Mouse (Mus musculus) midbrain, embryonic 11.5 days (tissue): ENCODE measurements at regions not wholly inside any gene's neighbourhood (a gene's known extent, or its start where the extent isn't known, plus 50 kb on each side); places are given as distances from the start of the nearest gene placed in this dataset.

ENCODE experiments used
- ATAC-seq: fragments of 200-750 bp; cut with Nextera tagmentation; 2 replicates; pipeline ENCODE4 v1.8.0; 2017; ENCODE audit warnings: moderate TSS enrichment, moderate library complexity; ENCODE audit not compliant: low FRiP score
- DNase-seq: peaks from one replicate; pipeline ENCODE4 v3.0.0; 2015; ENCODE audit warnings: low spot score; ENCODE audit errors: missing footprints
- H3K27ac ChIP-seq: fragments of 300-500 bp; sonication (generic); 2 replicates; pipeline ENCODE4 v1.5.1; 2014; ENCODE audit warnings: low read depth, low read length
- H3K27me3 ChIP-seq: fragments of 300-500 bp; sonication (generic); 2 replicates; pipeline ENCODE4 v1.6.1; 2014; ENCODE audit warnings: mild to moderate bottlenecking, low read length, moderate library complexity, mixed read lengths; ENCODE audit not compliant: control insufficient read depth, insufficient read depth
- H3K36me3 ChIP-seq: fragments of 300-500 bp; sonication (generic); 2 replicates; pipeline ENCODE4 v1.6.1; 2014; ENCODE audit warnings: mild to moderate bottlenecking, low read length, moderate library complexity, mixed read lengths; ENCODE audit not compliant: control insufficient read depth, insufficient read depth
- H3K4me1 ChIP-seq: fragments of 300-500 bp; sonication (generic); 2 replicates; pipeline ENCODE4 v1.6.1; 2014; ENCODE audit warnings: low read length; ENCODE audit not compliant: control insufficient read depth, insufficient read depth
- H3K4me2 ChIP-seq: fragments of 300-500 bp; sonication (generic); 2 replicates; pipeline ENCODE4 v1.6.1; 2014; ENCODE audit warnings: mild to moderate bottlenecking, moderate library complexity
- H3K4me3 ChIP-seq: fragments of 300-500 bp; sonication (generic); 2 replicates; pipeline ENCODE4 v1.5.1; 2014; ENCODE audit warnings: low read depth, low read length
- H3K9ac ChIP-seq: fragments of 300-500 bp; sonication (generic); 2 replicates; pipeline ENCODE4 v1.6.1; 2014; ENCODE audit warnings: low read length
- H3K9me3 ChIP-seq: fragments of 300-500 bp; sonication (generic); 2 replicates; pipeline ENCODE4 v1.6.1; 2016; ENCODE audit warnings: low read length; ENCODE audit not compliant: control insufficient read depth
- WGBS: fragments of 180-500 bp; shearing (Covaris S2); extraction: QIAGEN DNeasy Blood & Tissue Kit; methylation state at CpG from one replicate; pipeline ENCODE4 v1.1.7; 2014; 5-methylcytosine and 5-hydroxymethylcytosine counted together

DNA sequence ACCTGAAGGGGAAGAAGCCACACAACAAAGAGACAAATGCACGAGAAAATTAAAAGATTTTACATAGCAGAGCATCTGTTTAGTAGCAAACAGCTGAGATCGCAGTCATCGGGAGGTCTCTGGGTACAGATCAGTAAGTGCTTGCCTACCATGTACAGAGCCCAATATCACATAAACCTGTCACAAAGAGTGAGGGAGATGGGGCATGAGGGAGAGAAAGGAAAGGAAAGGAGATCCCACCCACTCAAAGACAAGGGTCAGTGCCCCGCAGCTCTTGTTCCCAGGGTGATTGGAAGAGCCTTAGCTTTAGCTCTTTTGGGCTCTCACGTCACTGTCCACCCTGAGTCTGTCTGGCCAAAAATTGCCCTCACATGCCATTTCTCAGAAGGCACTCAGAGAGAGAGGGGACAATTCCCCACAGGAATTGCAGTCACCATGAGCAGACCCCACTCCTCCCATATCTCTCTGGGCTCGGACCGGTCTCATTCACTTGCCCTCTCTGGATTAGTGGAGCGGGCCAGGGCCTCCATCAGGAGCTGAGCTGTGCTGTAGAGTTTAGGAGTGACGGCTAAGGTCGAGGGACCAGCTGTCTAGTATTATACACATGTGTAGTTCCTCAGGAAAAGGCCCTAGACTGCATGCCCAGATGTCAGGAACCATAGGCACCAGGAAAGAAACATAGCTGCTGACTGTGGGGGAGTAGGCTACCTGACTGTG is 99.6 kb downstream of the Inhbb start:
- DNase-seq = peak; percentile 44
- Histone ChIP-seq H3K9me3 (no peaks in the 10 kb centered on the region), H3K9ac (no peak overlapping the region), H3K36me3 (no peaks in the 10 kb centered on the region), H3K4me3 (no peak overlapping the region), H3K4me2 (no peak overlapping the region), H3K4me1 (no peaks in the 10 kb centered on the region), H3K27me3 (peaks cover 2% of the 10 kb centered on the region; the same call in 1 of the 2 replicates), H3K27ac (no peak overlapping the region)
- WGBS = 73% methylated on average over 10 of the region's 10 CpGs
- no peak for ATAC-seq

DNA sequence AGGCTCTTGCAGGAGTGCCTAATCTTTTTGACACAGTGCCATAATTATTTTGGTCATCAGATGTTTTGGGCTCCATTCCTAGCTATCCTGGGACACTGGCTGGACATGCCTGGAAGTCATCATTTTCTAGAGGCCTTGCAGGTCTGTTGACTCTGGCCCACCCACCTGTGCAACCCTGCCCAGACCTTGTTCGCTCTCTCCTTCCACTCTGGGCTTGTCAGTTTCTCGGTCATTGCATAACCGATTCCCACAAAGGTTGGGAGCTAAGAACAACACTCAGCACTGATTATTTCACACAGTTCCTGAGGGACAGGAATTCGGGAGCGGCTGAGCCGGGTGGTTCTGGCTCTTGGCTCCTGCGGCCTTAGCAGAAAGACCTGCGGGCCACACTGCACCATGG is 100.2 kb downstream of the Inhbb start:
- H3K9me3 ChIP-seq = no peaks in the 10 kb centered on the region
- peaks cover 2% of the 10 kb centered on the region; the same call in 1 of the 2 replicates for H3K27me3 ChIP-seq
- H3K27ac ChIP-seq = no peak overlapping the region
- ATAC-seq (no peak), DNase-seq (no peak)
- H3K9ac ChIP-seq = no peak overlapping the region
- H3K4me3 ChIP-seq = no peak overlapping the region
- no peak overlapping the region for H3K4me2 ChIP-seq
- 93% methylated on average over 8 of the region's 8 CpGs for WGBS
- no peaks in the 10 kb centered on the region for H3K4me1 ChIP-seq
- H3K36me3 ChIP-seq = no peaks in the 10 kb centered on the region

DNA sequence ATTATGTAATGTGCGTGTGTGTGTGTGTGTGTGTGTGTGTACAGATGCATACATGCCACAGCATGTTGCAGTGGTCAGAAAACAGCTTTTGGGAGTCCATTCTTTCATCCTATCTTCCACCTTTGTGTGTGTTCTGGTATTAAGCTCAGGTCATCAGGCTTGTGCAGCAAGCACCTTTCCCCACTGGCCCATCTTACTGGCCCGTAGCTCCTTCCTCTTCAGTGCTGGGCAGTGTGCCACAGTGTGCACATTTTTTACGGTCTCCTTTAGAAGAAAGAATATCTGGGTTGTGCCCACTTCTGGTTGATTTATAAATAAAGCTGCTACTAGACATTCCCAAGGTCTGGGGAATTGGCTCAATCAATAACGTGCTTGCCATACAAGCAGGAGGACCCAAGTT is 105.0 kb downstream of the Inhbb start:
- no peaks in the 10 kb centered on the region for H3K36me3 ChIP-seq
- H3K4me2 ChIP-seq = no peak overlapping the region
- H3K4me3 ChIP-seq = no peak overlapping the region
- H3K9me3 ChIP-seq = no peaks in the 10 kb centered on the region
- 92% methylated on average over 4 of the region's 4 CpGs for WGBS
- no peaks in the 10 kb centered on the region for H3K4me1 ChIP-seq
- ATAC-seq (no peak), DNase-seq (no peak)
- no peaks in the 10 kb centered on the region; the same call in 1 of the 2 replicates for H3K27me3 ChIP-seq
- H3K9ac ChIP-seq = no peak overlapping the region
- H3K27ac ChIP-seq = no peak overlapping the region

DNA sequence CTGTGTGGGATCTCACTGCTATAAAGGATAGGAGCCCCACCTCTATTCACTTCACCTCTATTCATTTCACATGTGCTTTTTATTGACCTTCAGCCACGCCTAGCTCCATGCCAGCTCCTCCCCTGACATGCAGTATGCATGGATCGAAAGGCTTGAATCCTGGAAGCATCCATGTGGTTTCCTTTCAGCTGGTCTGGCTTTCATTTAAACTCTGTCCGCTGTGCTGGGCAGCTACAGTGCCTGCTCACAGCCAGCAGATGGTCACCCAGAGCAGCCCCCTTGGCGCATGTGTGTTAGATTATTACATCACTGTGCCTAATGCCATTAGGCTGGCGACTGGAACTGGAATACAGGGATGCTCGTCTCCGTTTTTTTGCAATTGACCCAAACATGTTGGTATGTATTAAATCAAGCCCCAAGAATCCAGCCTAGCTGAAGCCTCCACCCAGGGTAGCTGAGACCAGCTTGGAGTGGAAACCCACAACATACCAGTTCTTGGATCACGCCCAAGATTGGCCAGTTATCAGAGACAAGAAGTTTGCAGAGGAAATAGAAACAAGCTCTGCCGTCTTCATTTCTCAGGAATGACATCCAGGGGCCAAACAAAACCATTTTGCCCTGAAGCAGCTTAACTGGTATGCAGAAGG is 113.2 kb downstream of the Inhbb start:
- Histone ChIP-seq H3K4me1 (peaks cover 25% of the 10 kb centered on the region), H3K36me3 (no peaks in the 10 kb centered on the region), H3K4me3 (no peak overlapping the region), H3K9me3 (no peaks in the 10 kb centered on the region), H3K27ac (no peak overlapping the region), H3K27me3 (peaks cover 29% of the 10 kb centered on the region), H3K9ac (no peak overlapping the region), H3K4me2 (no peak overlapping the region)
- 71% methylated on average over 9 of the region's 9 CpGs for WGBS
- ATAC-seq = no peak
- DNase-seq = peak; percentile 81

DNA sequence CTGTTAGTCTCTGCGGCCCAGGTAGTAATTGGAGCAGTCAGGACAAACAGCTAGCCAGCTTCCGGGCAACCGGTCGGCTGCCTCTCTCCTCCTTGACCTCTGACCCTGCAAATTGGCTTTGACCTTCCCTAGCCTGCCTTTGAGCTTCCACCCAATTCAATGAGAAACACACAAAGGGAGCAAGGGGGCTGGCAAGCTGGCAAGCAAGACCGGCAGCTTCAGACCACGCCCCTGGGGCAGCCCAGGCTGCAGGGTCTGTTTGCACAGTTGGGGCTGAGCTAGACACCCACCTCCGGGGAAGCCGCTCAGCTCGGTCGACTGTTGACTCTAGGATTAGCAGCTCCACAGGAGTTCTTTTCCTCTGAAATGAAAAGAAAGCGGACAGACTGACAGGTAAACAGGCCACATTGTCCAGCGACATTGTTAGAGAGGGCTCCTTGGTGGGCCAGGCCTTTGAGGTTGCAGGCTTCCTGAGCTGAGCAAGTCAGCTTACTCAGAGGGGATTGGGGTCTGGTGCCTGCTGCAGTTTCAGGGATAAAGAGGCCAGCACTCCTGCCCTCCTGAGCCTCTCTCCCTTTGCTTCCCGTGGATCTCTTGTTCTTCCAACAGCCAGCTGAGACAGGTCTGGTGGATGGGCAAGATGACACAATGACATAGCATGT is 116.6 kb downstream of the Inhbb start:
- Histone ChIP-seq H3K4me1 (peaks cover 25% of the 10 kb centered on the region), H3K36me3 (no peaks in the 10 kb centered on the region), H3K4me2 (no peak overlapping the region), H3K9ac (no peak overlapping the region), H3K4me3 (no peak overlapping the region), H3K27ac (peak overlapping the region; percentile 32; the same call in 1 of the 2 replicates), H3K9me3 (no peaks in the 10 kb centered on the region), H3K27me3 (peaks cover 52% of the 10 kb centered on the region)
- DNase-seq (peak; percentile 95), ATAC-seq (peak; percentile 94)
- 2% methylated on average over 13 of the region's 13 CpGs for WGBS

DNA sequence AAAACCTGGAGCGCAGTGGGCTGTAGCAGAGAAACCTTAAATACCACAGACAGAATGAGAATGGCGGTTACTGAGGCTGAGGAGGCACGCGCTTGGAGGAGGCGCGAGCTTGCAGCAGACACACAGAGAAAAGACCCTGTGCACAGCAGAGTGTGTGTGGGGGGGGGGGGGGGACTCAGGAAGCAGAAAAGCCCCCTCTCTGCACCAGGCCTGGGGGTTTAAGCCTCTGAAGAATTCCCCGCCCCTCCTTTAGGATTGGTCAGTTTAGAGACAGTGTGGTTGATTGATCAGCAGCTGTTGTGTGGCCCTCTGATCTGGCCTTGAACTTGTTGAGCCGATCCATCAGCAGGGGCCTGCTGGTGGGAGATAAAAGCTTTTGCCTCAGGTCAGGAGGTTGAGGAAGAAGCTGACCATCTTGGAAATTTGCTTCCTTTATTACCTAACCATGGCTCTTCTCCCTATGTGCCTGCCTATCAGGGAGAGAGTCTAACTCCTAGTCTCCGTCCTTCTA is 117.5 kb downstream of the Inhbb start:
- Histone ChIP-seq H3K27ac (no peak overlapping the region), H3K9ac (no peak overlapping the region), H3K27me3 (peaks cover 59% of the 10 kb centered on the region), H3K4me3 (no peak overlapping the region), H3K9me3 (no peaks in the 10 kb centered on the region), H3K36me3 (no peaks in the 10 kb centered on the region), H3K4me1 (peaks cover 25% of the 10 kb centered on the region), H3K4me2 (no peak overlapping the region)
- ATAC-seq (peak; percentile 49), DNase-seq (peak; percentile 86)
- WGBS = 19% methylated on average over 9 of the region's 9 CpGs

DNA sequence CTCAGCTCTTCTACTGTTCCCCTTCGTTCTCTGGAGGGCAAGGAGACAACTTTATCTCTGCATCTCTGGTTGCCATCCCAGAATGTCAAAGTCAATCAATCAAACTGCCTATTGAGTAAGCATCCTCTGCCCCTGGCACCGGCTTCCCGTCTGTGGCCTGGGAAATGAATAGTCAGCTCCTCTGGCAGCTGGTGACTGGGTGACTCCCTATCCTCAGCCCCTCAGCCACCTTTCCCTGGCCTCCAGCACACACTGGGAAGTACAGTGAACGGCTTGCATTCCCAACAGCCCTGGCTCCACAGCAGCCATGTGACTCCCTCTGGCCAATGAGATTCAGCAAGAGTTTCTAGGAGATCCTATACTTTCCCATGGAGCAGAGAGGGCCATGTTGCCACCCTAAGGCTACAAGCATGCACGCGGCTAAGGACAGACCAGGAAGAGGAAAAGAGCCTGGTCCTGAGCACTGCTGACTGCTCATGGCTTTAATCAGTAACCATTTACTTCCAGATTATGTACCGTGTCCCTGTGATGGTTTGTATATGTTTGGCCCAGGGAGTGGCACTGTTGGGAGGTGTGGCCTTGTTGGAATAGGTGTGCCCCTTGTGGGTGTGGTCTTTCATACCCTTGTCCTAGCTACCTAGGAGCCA is 119.6 kb downstream of the Inhbb start:
- Histone ChIP-seq H3K27me3 (peaks cover 49% of the 10 kb centered on the region), H3K27ac (no peak overlapping the region), H3K4me2 (no peak overlapping the region), H3K4me1 (peaks cover 25% of the 10 kb centered on the region), H3K9me3 (no peaks in the 10 kb centered on the region), H3K4me3 (no peak overlapping the region), H3K36me3 (no peaks in the 10 kb centered on the region), H3K9ac (no peak overlapping the region)
- DNase-seq (peak; percentile 82), ATAC-seq (no peak)
- WGBS = 79% methylated on average over 7 of the region's 7 CpGs

DNA sequence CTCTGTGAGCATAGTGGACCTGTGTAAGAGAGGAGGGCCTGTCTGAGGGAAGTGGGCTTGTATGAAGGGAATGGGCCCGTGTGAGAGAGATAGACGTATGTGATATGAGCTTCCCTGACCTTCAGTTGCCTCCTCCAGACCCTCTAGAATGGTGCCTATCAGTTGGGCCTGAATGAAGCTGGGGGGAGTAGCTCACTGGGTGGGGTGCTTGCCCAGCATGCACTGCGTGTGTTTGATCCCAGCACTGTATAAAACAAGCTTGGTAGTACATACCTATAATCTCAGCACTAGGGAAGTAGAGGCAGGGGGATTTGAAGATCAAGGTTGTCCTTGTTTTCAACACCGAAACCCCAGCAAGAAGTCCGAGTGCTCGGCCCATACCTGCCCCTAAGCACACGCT is 120.1 kb downstream of the Inhbb start:
- Histone ChIP-seq H3K4me3 (no peak overlapping the region), H3K36me3 (no peaks in the 10 kb centered on the region), H3K4me2 (no peak overlapping the region), H3K9ac (no peak overlapping the region), H3K4me1 (peaks cover 25% of the 10 kb centered on the region), H3K9me3 (no peaks in the 10 kb centered on the region), H3K27ac (no peak overlapping the region), H3K27me3 (peaks cover 43% of the 10 kb centered on the region)
- peak; percentile 69 for DNase-seq
- 94% methylated on average over 7 of the region's 7 CpGs for WGBS
- no peak for ATAC-seq
